Mouse (Mus musculus): ENCODE results near the gene Cnnm3.

Cnnm3 gene

DNA sequence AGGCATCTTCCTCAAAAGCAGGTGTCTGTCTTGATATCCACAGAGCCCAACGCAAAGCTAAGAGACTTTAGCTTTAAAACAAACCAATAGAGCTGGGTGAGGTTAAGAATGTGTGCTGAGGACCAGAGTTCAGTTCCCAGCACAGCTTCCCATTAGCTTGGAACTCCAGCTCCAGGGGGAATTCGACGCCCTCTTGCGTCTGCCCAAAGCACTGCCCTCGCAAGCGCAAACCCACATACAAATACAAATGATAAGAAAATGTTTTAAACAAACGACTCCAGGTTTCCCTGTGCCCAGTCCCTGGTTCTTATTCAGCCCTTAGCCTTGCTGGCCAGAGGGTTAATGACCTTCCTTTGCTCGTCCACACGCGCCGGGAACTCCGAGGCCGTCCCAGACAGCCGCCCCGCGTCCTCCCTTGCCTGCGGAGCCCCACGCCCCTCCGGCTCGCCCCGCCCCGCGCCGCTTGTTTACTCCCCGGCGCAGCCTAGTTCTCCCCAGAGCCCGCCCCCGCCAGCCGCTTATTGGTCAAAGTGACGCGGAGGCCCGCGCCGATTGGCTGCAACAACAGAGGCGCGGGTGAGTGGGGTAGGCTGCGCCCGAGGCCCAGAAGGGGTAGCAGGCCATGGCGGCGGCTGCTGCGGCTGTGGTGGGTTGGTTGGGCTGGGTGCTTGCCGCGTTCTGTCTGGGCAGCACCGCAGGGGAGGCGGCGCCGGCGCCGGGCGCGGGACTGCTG is at the start of gene Cnnm3:
Gene Cnnm3, plus strand, starts transcription at position 579 of the 733 bp plus-strand sequence.
- peak; percentile 100 for DNase-seq (ENCODE audit: low spot score)

DNA sequence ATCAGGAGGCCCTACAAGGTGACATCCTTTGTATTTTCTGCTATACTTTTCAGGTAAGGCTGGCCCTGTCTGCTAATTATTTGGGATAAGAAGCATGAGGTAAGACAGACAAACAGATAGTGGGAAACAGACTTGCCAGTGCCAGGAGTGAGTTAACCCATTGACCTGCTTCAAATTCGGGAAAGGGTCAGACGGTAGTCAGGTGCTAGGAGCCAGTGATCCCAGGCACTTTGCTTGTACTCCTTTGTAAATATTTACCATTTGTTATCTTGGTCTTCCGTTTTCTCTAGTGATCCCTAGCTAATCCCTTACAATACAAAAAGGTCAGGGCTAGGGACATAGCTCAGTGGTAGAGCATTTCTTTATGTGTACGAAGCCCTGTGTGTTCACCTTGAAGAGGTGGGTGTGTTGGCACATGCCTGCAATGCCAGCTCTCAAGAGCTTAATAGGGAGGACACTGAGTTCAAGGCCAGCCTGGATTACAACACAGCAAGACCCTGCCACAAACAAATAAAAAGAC is 46.0 kb upstream of the Cnnm3 start:
- no peak for DNase-seq (ENCODE audit: low spot score)

- DNase-seq (ENCODE audit: low spot score): no peak
Observed at GRCm38 (mm10) chr1:36467446-36467845, 44.2 kb upstream of the Cnnm3 start.

- no peak for DNase-seq (ENCODE audit: low spot score)
Observed at GRCm38 (mm10) chr1:36469811-36470444, 41.7 kb upstream of the Cnnm3 start.

DNA sequence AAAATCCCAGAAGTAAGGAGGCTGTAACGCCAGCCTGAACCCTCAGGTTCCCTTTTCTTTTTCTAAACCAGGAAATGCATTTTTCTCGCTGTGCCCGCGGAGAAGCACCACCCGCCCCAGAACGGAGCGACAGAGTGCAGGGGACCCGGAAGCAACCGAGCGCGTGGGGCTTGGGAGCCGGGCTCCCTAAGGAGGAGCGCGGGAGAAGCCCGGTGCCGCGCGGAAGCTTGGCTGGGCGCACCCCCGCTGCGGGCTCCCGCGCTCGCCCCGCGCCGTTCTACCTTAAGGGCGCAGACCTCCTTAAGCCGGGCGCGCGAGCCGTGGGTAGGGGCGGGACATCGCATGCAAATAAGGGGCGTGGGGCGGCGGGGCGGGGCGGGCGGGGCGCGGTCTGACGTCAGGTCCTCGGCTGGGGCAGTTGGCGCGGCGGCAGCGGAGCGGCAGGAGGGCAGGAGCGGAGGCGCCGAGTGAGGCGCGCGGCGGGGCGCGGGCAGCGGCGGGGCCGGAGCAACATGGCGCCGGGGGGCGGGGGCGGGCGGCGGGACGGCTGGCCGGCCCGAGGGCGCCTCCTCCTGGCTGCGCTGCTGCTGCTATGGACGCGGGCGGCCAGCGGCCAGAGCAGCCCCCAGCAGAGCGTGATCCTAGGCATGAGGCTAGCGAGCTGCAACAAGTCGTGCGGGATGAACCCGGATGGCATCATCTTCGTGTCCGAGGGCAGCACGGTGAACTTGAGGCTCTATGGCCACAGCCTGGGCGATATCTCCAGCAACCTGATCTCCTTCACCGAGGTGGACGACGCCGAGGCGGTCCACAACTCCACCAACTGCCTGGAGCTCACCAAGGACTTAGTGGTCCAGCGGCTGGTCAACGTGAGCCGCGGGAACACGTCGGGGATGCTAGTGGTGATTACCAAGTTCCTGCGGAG is 40.2 kb upstream of the Cnnm3 start, which contains the start of gene Cnnm4:
Gene Cnnm4, plus strand, starts transcription at position 440 of the 925 bp plus-strand sequence.
- DNase-seq (ENCODE audit: low spot score): peak; percentile 55

DNA sequence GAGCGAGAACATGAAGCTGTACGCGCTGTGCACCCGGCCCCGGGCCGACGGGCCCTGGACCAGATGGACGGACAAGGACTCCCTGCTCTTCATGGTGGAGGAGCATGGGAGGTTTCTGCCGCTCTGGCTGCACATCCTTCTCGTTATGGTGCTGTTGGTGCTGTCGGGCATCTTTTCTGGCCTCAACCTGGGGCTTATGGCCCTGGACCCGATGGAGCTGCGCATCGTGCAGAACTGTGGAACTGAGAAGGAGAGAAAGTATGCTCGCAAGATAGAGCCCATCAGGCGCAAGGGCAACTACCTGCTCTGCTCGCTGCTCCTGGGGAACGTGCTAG is 39.6 kb upstream of the Cnnm3 start:
- DNase-seq (ENCODE audit: low spot score): no peak

DNA sequence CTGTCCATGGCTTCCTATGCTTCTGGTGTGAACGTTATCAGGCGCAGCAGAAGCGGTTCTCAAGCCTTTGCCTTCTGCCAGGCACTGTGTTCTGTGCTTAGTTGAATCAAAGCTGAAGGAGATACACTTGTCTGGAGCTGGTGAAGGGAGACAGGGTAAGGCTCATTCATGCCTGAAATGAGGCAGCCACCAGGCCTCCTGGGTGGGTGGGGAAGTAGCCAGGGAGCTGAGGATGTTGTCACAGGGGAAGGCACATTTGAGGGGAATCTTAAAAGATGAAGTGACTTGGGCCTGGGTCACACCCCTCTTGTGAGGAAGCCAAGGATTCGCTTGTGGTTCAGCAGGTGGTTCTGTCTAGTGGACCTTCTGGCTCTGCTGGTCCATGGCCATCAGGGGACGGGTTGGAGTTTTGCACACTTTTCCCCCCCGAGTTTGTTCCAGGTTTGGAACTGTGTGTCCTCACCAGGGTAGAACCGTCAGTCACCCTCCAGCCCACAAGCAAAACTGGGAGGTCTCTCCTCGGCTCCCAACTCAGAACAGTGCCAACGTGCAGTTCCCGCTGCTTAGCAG is 38.4 kb upstream of the Cnnm3 start:
- DNase-seq (ENCODE audit: low spot score): no peak

DNA sequence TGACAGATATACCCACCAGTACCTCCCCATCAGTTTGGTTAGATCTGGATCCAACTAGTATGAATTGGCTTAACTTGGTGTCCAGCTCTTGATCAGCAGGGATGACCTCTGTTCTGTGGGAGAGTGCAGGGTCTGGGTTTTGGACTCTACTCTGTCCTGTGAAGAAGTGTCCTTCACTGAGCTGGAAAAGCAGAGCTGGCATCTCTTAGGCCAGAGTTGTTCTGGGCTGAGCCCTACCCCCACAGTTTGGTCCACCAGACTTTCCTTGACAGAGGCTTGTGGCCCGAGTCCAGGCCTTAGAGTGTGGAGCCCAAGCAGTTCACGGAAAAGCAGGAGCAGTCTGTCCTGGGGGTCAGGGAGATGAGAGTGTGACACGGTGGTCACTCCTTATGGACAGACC is 37.0 kb upstream of the Cnnm3 start:
- DNase-seq (ENCODE audit: low spot score): no peak

DNA sequence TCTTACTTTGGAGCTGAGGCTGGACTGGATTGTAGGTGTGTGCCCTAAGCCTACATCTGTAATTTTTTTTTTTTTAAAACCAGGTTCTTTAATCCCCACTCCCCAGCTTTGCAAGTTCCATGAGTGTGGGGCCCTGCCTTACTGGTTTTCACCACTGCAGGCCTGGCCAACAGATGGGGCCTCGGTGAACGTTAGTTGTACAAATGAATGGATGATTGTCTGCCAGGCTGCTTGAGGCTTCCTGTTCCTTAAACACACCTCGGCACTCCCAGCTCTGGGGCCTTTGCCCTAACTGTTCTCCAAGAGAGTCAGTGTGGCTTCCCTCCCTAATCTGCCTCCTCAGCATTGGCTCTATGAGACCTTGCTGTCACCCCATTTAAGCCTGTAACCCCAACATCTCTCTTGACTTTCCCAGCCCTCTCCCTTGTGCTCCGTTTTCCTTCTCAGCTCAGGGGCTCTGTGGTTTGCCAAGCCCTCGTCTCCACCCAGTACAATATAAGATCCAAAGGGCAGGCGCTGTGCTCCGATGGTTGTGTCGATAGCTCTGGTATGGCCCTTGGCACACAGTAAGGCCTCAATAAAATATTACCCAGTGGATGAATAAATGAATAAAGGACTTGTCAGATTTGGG is 36.1 kb upstream of the Cnnm3 start:
- DNase-seq (ENCODE audit: low spot score): no peak

- no peak for DNase-seq (ENCODE audit: low spot score)
Observed at GRCm38 (mm10) chr1:36476426-36476825, 35.2 kb upstream of the Cnnm3 start.

- no peak for DNase-seq (ENCODE audit: low spot score)
Observed at GRCm38 (mm10) chr1:36478343-36478795, 33.3 kb upstream of the Cnnm3 start.

DNA sequence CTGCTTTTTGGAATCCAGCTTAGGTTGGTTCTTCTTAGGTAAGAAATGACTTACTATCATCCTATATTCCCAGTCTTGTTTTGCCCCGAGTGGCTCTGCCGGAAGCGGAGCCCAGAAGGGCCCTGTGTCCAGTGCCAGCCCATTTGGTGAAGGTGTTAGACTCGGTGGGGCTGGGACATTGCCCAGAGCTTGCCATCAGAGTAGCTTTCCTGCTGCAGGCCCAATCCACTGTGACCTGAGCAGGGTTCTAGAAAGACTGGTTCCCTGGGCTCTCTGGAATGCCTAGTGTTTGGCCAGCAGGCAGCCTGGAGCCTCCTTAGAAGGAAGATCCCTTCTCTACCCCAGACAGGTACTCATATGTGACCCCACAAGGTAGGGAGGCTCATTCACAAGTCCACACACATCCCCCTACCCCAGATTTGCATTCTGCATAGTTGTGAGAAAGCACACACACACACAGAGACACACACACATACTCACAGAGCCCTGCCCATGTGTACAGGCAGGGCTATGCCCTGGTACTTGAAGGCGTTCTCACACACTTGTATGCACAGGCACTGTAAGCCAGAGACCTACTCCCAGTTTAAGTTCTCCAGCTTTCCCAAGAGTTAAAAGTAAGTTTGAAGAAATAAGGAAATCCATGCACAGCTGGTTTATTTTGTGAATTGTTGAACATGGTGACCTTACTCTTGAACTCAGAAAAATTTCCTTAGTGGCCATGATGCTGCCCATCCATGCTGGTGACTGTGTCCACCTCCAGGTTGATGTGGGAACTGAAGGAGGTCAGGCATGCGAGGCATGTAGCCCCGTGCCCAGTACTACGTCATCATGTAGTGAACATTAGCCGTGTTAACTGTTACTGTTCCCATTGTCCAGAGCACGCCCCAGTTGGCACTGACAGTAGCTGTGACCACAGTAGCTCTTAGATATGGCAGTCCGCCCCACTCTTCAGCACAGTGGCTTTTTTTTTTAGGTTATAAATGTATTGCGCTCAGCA is 31.5 kb upstream of the Cnnm3 start:
- no peak for DNase-seq (ENCODE audit: low spot score)

DNA sequence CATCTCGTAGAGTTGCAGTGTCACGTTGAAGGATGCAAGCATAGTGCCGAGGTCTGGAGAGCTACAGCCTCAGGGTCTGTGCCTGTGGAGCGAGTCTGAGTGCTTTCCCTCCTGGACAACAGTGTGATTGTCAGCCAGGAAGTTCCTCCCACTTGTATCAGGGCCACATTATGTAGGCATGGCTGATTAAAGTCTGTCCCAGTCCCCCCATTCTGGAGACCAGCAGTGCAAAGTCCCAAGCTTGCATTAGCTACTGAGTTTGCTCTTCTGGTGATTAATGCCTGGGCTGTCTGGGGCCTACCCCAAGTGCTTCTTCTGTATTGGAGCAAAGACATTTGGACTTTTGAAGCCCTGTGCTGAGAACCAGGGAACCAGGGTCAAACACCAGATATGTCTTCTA is 27.8 kb upstream of the Cnnm3 start:
- DNase-seq (ENCODE audit: low spot score): no peak

GRCm38 (mm10) chr1:36485080-36485479 is 26.6 kb upstream of the Cnnm3 start:
- no peak for DNase-seq (ENCODE audit: low spot score)

DNA sequence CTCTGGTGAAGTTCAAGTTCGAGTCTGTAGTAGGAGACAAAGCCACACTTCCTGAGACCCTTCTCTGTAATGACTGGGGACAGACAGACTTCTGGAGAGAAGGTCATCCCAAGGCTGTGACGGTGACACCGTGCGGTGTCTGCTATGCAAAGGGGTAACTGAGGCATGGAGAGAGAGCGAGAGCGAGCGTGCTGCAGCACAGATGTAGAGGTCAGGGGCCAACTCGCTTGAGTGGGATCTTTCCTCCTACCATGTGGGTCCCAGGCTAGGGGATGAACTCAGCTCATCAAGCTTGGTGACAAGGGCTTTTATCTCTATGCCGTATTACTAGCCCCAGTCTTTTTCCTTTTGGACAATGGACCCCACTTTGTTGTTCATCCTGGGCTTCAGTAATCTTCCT is 24.6 kb upstream of the Cnnm3 start:
- no peak for DNase-seq (ENCODE audit: low spot score)

DNA sequence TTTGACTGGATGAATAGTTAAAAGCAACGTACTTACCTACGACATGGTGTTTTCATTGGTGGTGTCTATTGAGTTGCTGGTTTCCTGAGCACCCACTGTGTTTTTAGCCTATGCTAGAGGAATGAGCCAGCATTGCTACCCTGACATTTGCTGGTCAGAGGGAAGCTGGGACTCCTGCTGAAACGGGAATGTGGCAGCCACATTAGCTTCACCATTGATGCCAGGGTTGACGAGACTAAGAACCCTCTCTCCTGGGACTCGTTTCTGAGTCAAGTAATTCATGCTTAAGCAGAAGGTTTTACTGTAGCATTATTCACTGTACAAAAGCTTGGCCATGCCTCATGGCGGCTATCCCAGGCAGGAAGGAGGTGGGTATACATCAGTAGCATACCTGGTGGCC is 22.0 kb upstream of the Cnnm3 start:
- no peak for DNase-seq (ENCODE audit: low spot score)

DNA sequence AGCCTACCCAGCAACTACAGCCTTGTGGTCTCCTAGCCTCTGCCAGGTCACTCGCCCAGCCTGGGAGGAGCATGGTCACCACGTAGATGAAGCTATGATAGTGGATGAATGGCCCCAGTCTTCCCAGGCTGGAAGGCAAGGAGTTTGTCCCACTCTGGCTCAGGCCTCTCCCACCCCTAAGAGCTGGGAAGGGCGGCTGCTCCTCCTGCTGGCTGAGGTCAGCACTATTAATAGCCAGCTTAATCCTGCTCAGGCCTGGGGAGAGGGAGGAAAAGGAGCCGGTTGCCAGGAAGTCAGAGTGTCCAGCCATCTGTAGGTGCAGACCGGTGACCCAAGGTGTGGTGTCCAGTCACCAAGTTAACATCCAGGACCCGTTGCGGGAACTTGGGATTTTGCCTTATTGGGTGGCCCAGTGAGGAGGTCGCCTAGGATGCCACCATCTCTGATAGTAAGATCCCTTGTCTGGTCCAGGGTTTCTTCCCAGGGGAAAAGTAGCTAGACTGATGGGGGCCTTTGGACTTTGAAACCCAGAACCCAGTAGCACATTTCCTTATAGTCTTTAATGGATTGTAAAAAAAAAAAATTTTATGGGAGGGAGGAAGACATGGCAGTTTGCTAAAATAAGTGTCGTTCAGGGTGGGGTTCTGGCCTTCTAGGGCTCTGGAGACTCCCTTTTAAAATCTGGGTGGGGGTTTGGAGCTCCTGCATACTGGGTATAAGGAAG is 19.1 kb upstream of the Cnnm3 start:
- DNase-seq (ENCODE audit: low spot score): no peak

DNA sequence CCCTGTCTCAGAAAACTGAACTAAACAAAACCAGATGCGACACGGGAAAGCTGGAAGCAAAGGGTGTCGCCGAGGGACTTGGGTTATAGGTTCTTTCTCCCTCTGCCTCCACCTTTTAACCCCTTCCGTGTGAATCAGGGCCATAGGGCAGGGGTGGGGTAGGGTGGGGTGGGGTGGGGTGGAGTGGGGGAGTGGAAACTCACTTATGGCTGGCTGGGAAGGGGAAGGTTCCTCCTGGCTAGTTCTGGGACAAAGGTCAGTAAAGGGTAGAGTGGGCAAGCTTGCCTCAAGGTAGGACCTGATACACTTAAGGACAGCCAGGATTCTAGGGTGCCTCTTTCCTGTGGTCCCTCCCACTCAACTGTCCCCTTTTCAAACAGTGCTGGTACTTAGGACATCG is 18.4 kb upstream of the Cnnm3 start:
- no peak for DNase-seq (ENCODE audit: low spot score)

DNA sequence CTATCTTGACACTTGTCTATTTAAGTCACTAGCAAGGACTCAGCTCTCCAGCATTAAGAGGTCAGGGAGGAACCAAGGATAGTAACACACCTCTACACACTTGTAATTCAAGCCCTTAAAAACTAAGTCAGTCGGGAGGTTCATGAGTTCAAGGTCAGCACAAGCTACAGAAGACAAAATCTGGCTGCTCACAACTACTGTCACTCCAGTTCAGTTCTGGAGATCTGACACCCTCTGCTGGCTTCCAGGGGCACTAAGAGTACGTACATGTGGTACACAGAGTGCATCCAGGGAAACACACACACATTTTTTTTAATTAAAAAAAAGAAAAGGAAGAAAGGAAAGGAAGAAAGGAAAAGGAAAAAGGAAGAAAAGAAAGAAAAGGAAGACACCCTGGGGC is 14.9 kb upstream of the Cnnm3 start:
- DNase-seq (ENCODE audit: low spot score): no peak

GRCm38 (mm10) chr1:36497312-36497711 is 14.4 kb upstream of the Cnnm3 start:
- no peak for DNase-seq (ENCODE audit: low spot score)

Data from ovary, postnatal 10 days (tissue).